Mouse (Mus musculus): ENCODE measurements around the gene Spata16.

DNA sequence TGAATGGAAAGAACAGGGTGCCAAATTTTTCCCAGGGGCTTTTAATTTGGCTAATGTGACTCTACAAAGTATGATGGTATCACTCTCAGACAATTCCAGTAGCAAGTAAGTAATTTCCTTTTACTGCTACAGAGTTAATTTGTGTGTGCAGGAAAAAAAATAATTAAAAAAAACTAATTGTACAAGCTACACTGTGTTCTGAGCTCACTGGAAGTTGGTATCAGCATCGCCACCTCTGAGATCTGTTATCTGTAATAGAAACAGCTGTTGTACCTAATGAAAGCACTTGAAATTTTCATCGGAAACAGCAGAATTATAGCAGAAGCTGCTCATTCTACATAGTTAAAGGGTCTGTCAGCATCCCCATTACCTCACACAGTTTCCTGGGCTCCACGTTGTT lies 295.7 kb downstream of the Spata16 start:
- TF ChIP-seq POLR2A (IDR thresholded peaks at IDR 0.05; ENCODE audit: borderline replicate concordance, low read depth, low read length) = no peak
- no peak for TF ChIP-seq CTCF (IDR thresholded peaks at IDR 0.05; ENCODE audit: low read depth, low read length)
